In the genomic region with DNA sequence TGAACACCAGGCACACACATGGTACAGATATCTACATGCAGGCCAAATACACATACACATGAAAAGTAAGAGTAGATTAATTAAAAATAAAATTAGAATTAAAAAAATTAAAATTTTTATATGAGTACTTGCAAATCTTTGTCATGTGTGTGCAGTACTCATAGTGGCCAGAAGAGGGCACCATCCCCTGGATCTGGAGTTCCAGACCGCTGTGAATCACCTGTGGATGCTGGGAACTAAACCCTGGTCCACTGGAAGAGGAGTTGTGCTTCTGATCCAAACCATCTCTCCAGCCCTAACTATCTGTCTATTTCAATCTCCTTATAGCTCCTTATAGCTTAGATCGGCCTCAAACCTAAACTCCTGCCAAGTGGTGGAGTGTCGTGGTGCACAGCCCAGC, we compare ENCODE assay signal across 16 mouse cellular contexts. TPM values are rescaled to one million over a fixed set of nuclear protein-coding genes. Genes with fewer than 3 reads are reported as not detected.
A peak's percentile ranks its signal among the peaks of the same experiment; 100 is the strongest.
DNase-seq lines count a peak whose midpoint lies in the region; ATAC-seq and TF ChIP-seq lines count a peak whose summit lies in the region.
"Had no signal": no experiment of that assay in that cellular context is flagged by ENCODE, and none has a peak within 500 bp of the region (broad histone marks: within the 10 kb centered on the region; RNA-seq: fewer than 3 reads in every experiment).

No protein-coding gene starts in this region.

- H3K36me3 ChIP-seq in liver, embryonic 11.5 days (ENCODE audit: control insufficient read depth, insufficient read depth, low read length): peaks cover 70% of the 10 kb centered on the region
- H3K36me3 ChIP-seq in ES-Bruce4 (ENCODE audit: control insufficient read depth, insufficient read depth, low read length, poor library complexity, severe bottlenecking): peaks cover 37% of the 10 kb centered on the region

- no peak overlapping the region for H3K4me2 ChIP-seq in liver, embryonic 11.5 days
- H3K4me2 ChIP-seq: forebrain, embryonic 15.5 days; hindbrain, embryonic 15.5 days; limb, embryonic 15.5 days had no signal

- no peak overlapping the region for H3K27ac ChIP-seq in cerebellum, adult 2 months (ENCODE audit: insufficient read depth, low read length)
- H3K27ac ChIP-seq in liver, embryonic 11.5 days (ENCODE audit: low read depth, low read length): no peak overlapping the region
- H3K27ac ChIP-seq in ES-Bruce4 (ENCODE audit: insufficient read depth, low read length): no peak overlapping the region
- H3K27ac ChIP-seq: forebrain, embryonic 15.5 days; hindbrain, embryonic 15.5 days; limb, embryonic 15.5 days had no signal

- TF ChIP-seq CTCF in cerebellum, adult 2 months (IDR thresholded peaks at IDR 0.05; ENCODE audit: borderline replicate concordance, insufficient read depth, low read depth, low read length): peak; percentile 52
- peak; percentile 64 for TF ChIP-seq CTCF in ES-Bruce4 (IDR thresholded peaks at IDR 0.05; ENCODE audit: low read depth, low read length)

- H3K27me3 ChIP-seq in cerebellum, adult 2 months (ENCODE audit: control insufficient read depth, insufficient read depth, low read length): no peaks in the 10 kb centered on the region
- no peaks in the 10 kb centered on the region for H3K27me3 ChIP-seq in liver, embryonic 11.5 days (replicated peaks; ENCODE audit: control insufficient read depth, insufficient read depth, low read length)
- no peaks in the 10 kb centered on the region for H3K27me3 ChIP-seq in ES-Bruce4 (ENCODE audit: control insufficient read depth, insufficient read depth, low read length, poor library complexity, severe bottlenecking)
- H3K27me3 ChIP-seq: forebrain, embryonic 15.5 days; hindbrain, embryonic 15.5 days; limb, embryonic 15.5 days had no signal

- no peaks in the 10 kb centered on the region for H3K4me1 ChIP-seq in cerebellum, adult 2 months (ENCODE audit: control insufficient read depth, insufficient read depth, low read length)
- no peaks in the 10 kb centered on the region for H3K4me1 ChIP-seq in liver, embryonic 11.5 days (replicated peaks; ENCODE audit: control insufficient read depth, insufficient read depth, low read length)
- H3K4me1 ChIP-seq in ES-Bruce4 (ENCODE audit: control insufficient read depth, insufficient read depth, low read length): peaks cover 6% of the 10 kb centered on the region

- TF ChIP-seq EP300 in ES-Bruce4 (IDR thresholded peaks at IDR 0.05; ENCODE audit: insufficient read depth, low read depth, low read length): no peak

- ATAC-seq in liver, embryonic 11.5 days (replicated peaks; ENCODE audit: low FRiP score): no peak
- ATAC-seq: forebrain, embryonic 15.5 days had no signal

- 93% methylated on average over 3 of the region's 3 CpGs for WGBS in cerebellum, adult 2 months
- WGBS in liver, embryonic 11.5 days: 96% methylated on average over 3 of the region's 3 CpGs

- no peak overlapping the region for H3K4me3 ChIP-seq in cerebellum, adult 2 months (replicated peaks; ENCODE audit: insufficient read depth, low read depth, low read length)
- no peak overlapping the region for H3K4me3 ChIP-seq in liver, embryonic 11.5 days (ENCODE audit: low read depth, low read length)
- H3K4me3 ChIP-seq in ES-Bruce4 (ENCODE audit: low read depth, low read length): no peak overlapping the region
- H3K4me3 ChIP-seq: forebrain, embryonic 15.5 days; hindbrain, embryonic 15.5 days; limb, embryonic 15.5 days had no signal

- H3K9ac ChIP-seq in liver, embryonic 11.5 days (ENCODE audit: low read depth, low read length): no peak overlapping the region
- H3K9ac ChIP-seq in ES-Bruce4 (ENCODE audit: low read depth, poor library complexity, severe bottlenecking): no peak overlapping the region
- H3K9ac ChIP-seq: forebrain, embryonic 15.5 days; hindbrain, embryonic 15.5 days; limb, embryonic 15.5 days had no signal

- TF ChIP-seq POLR2A in cerebellum, adult 2 months (IDR thresholded peaks at IDR 0.05; ENCODE audit: borderline replicate concordance, insufficient read depth, low read length): no peak
- no peak for TF ChIP-seq POLR2A in ES-Bruce4 (IDR thresholded peaks at IDR 0.05; ENCODE audit: insufficient read depth, low read length)

- no peaks in the 10 kb centered on the region for H3K9me3 ChIP-seq in liver, embryonic 11.5 days (ENCODE audit: control insufficient read depth, low read length)
- no peaks in the 10 kb centered on the region for H3K9me3 ChIP-seq in ES-Bruce4 (replicated peaks; ENCODE audit: control insufficient read depth, insufficient read depth, low read length, poor library complexity, severe bottlenecking)
- H3K9me3 ChIP-seq: forebrain, embryonic 15.5 days; hindbrain, embryonic 15.5 days; limb, embryonic 15.5 days had no signal

- DNase-seq in cerebellum, adult 2 months: no peak
- no peak for DNase-seq in cerebellum, postnatal 25 days
- DNase-seq in liver: peak; percentile 33
- no peak for DNase-seq in liver, embryonic 11.5 days (ENCODE audit: low spot score)
- DNase-seq in induced T-regulatory cell, adult 2 months (ENCODE audit: low read depth): peak; percentile 60
- no peak for DNase-seq in gastrocnemius, postnatal 4 days (ENCODE audit: low spot score in 2 of 2)
- DNase-seq in thymus, postnatal 10 days (ENCODE audit: low spot score in 2 of 2): no peak
- DNase-seq: cerebellum, postnatal 36 days; gastrocnemius, postnatal 25 days; kidney, postnatal 25 days; thymus, postnatal 14 days had no signal

RNA-seq across cellular contexts. Expression of gene Asb6, which starts 9.1 kb away (rescaled TPM):
- 46.6 and 52.6 TPM in 2 replicates for polyA plus RNA-seq in cerebellum, adult 2 months (2012; rRNA removed)
- polyA plus RNA-seq in liver, embryonic 11.5 days (2014; fragmentation: Nextera tagmentation; extraction: Ambion mirVana): 44.2 and 45.6 TPM in 2 replicates
- polyA plus RNA-seq in ES-Bruce4 (2011; ENCODE audit: insufficient read depth, insufficient read length, low read depth, missing spikeins): 18.4 and 19.9 TPM in 2 replicates
- 10 to 100 TPM; 13.4 to 18.9 TPM for total RNA-seq in gastrocnemius, postnatal 4 days (2021)

RNA-seq across cellular contexts. Expression of gene Ntmt1, which starts 13.4 kb away (rescaled TPM):
- polyA plus RNA-seq in cerebellum, adult 2 months (2012; rRNA removed): 37.1 and 37.8 TPM in 2 replicates
- 75.9 and 85.2 TPM in 2 replicates for polyA plus RNA-seq in liver, embryonic 11.5 days (2014; fragmentation: Nextera tagmentation; extraction: Ambion mirVana)
- 42.6 and 46.3 TPM in 2 replicates for polyA plus RNA-seq in ES-Bruce4 (2011; ENCODE audit: insufficient read depth, insufficient read length, low read depth, missing spikeins)
- 10 to 100 TPM; 29.2 to 32.8 TPM for total RNA-seq in gastrocnemius, postnatal 4 days (2021)

RNA-seq across cellular contexts. Expression of gene Prrx2, which starts 13.7 kb away (rescaled TPM):
- polyA plus RNA-seq in cerebellum, adult 2 months (2012; rRNA removed): 1.7 and 2.1 TPM in 2 replicates
- polyA plus RNA-seq in liver, embryonic 11.5 days (2014; fragmentation: Nextera tagmentation; extraction: Ambion mirVana): 8.2 and 9.4 TPM in 2 replicates
- polyA plus RNA-seq in ES-Bruce4 (2011; ENCODE audit: insufficient read depth, insufficient read length, low read depth, missing spikeins): 6.5 and 6.9 TPM in 2 replicates
- 10 to 100 TPM; 12.3 to 13.3 TPM for total RNA-seq in gastrocnemius, postnatal 4 days (2021)
- total RNA-seq: megakaryocyte progenitor cell, adult 5-6 weeks had no signal

RNA-seq across cellular contexts. Expression of gene 1700001O22Rik, which starts 17.6 kb away (rescaled TPM):
- polyA plus RNA-seq in cerebellum, adult 2 months (2012; rRNA removed): 3.8 and 4.7 TPM in 2 replicates
- polyA plus RNA-seq in liver, embryonic 11.5 days (2014; fragmentation: Nextera tagmentation; extraction: Ambion mirVana): 0.40 and 0.75 TPM in 2 replicates
- 2.2 and 2.4 TPM in 2 replicates for polyA plus RNA-seq in ES-Bruce4 (2011; ENCODE audit: insufficient read depth, insufficient read length, low read depth, missing spikeins)
- under 1 TPM; 0.69 to 0.88 TPM for total RNA-seq in gastrocnemius, postnatal 4 days (2021)
- total RNA-seq: megakaryocyte progenitor cell, adult 5-6 weeks had no signal

Comparison
In these comparisons a context has a peak if more than half of its experiments do, and no peak if none do; other contexts are left out.
1. DNase-seq: peak in liver (single experiment) and induced T-regulatory cell, adult 2 months (single experiment); none in cerebellum, adult 2 months (0 of 2), cerebellum, postnatal 25 days (0 of 2), liver, embryonic 11.5 days (single experiment), gastrocnemius, postnatal 4 days (0 of 2) and thymus, postnatal 10 days (0 of 2).